Mouse (Mus musculus) embryo, embryonic 11.5 days (tissue): ENCODE measurements around the gene Sned1.
A peak's percentile ranks its signal among the peaks of the same experiment; 100 is the strongest.
"Not testable (repeated sequence)": the region's sequence is repeated elsewhere in the genome, so short reads cannot be mapped to it uniquely, and the experiment has no call there.

Source experiments
- DNase-seq: peaks from one replicate; pipeline ENCODE4 v3.0.0-alpha.2; 2012; ENCODE audit warnings: low read depth, low spot score

Sned1 gene

GRCm38 (mm10) chr1:93229221-93229620 lies 6.4 kb upstream of the Sned1 start:
- no peak for DNase-seq

- no peak for DNase-seq
These were observed 6.0 kb upstream of the Sned1 start for GRCm38 (mm10) chr1:93229626-93230025.

DNA sequence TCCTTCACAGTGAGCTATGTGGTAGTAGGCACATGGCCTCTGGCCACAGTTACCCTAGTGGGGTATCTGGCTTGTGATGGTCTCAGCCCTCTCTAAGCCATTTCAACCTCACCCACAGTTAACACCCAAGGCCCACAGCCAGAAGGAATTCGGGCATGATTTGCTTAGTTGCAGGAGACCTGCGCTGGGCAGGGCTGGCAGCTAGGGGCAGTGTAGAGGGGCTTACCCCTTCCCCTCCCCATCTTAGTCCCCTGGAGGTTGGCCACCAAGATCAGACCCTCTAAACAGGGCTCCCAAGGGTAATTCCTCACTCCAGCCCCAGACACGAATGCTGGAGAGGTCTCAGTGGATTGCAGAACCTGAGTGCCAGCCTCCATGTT lies 894 bp downstream of the Sned1 start:
- DNase-seq = no peak

GRCm38 (mm10) chr1:93237676-93238075 lies 2.0 kb downstream of the Sned1 start:
- DNase-seq = no peak

- DNase-seq = no peak
These were observed 2.6 kb downstream of the Sned1 start for GRCm38 (mm10) chr1:93238201-93238600.

GRCm38 (mm10) chr1:93245936-93246335 lies 10.3 kb downstream of the Sned1 start:
- no peak for DNase-seq

DNA sequence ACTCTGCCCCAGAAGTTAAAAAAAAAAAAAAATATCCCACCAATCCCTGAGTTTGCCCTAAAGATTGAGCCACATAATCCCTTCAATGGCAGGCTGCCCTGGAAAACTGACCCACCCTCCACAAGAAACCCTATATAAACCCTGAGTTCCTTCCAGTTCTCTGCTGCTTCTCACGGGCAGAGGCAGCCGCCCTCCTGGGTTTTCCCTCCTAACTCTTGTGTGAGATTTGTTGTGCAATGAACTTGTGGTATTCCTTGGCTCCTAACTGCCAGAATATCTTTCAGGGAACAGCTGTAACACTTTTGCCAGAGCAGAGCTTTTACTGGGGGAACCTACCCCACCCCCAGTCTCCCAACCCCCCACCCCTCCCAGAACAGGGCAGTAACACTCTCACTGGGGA lies 16.9 kb downstream of the Sned1 start:
- no peak for DNase-seq

- no peak for DNase-seq
These were observed 20.1 kb downstream of the Sned1 start for GRCm38 (mm10) chr1:93255761-93256160.

DNA sequence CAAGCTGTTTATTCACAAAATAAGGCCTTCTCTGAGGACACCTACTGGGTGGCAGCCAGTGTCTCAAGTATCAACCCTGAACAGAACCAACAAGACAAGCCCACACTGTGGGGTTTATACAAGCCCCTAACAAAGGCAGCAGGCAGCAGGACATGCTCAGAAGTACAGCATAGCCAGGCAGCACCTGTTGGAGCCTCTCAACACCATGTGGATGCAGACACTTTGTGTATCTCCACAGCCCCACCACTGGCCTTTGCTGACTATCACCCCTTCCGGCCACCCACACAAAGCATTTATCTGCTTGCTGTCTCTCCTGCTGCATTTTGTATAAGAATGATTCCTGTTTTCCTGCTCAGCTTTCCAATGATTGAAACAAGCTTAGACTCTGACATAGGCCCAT lies 21.9 kb downstream of the Sned1 start:
- DNase-seq = no peak

DNA sequence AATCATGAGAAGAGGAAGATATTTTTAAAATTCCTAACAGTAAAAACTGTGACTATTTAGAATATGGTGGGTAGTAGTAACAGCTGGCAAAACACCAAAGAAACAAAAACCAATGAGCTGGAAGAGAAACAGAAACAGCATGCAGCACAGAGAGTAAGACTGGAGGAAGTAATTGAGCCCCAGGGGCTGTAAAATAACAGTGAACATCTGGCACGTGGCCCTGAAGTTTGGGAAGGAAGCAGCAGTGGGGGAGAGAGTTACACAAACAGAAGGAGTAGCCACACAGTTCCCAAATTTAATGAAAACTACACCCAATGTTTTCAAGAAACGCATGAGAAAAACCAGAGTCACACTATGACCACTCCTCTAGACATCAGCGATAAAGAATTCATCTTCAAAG lies 31.6 kb downstream of the Sned1 start:
- DNase-seq = peak; percentile 27

GRCm38 (mm10) chr1:93268246-93268645 lies 32.6 kb downstream of the Sned1 start:
- no peak for DNase-seq

GRCm38 (mm10) chr1:93270516-93271240 lies 35.0 kb downstream of the Sned1 start:
- no peak for DNase-seq

GRCm38 (mm10) chr1:93271751-93272150 lies 36.1 kb downstream of the Sned1 start:
- no peak for DNase-seq

DNA sequence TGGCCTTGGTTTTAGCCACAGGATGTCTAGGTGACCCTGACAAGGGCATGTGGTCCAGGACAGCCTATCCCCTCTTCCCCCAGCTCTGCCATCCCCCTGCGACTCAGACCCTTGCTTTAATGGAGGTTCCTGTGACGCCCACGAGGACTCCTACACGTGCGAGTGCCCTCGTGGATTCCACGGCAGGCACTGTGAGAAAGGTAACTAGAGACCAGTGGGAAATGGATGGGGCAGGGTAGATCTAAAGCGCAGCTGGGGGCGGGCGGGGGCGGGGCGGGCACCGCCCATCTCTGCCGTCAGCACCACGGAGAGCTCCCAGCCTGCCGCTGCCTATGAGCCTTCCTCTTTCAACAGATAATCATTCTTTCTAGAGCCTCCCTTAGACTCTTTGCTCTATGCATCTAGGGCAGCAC lies 36.8 kb downstream of the Sned1 start:
- DNase-seq = peak; percentile 31

GRCm38 (mm10) chr1:93275561-93275960 lies 39.9 kb downstream of the Sned1 start:
- no peak for DNase-seq

DNA sequence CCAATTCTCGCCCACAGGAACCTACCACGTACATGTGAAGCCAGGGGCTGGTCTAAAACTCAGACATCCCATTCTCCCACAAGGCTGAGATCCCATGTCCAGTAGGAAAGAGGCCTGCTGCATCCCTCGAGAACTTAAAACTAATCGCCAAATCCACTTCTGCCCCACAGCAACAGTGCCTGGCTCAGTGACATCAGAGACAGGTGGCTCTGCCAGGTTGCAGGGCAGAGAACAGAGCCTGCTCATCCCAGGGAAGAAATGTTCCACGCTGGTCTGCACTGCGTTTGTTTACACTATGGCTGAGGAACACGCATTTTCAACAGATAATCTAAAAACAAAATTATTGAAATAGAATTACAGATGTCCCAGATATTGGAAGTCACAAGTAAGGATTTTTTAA lies 41.4 kb downstream of the Sned1 start:
- no peak for DNase-seq

GRCm38 (mm10) chr1:93289678-93290214 lies 54.1 kb downstream of the Sned1 start:
- no peak for DNase-seq

DNA sequence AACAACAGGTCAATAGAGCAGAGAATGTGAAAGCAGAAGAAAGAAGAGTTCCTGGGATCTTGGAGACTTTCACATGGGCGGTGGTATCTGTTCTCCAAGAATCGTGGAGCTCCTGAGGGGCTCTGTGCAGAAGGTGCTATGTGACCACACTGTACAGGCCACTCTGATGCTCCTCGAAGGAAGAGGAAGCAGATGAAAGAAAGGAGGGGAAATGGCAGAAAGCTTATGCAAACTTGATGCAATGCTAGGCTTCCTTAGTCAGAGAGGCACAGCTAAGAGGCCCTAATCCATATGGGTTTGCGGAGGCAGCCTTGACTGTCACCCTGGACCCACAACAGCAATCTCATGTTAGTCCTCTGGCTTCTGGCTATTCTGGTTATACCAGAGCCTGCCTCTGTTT lies 55.3 kb downstream of the Sned1 start:
- DNase-seq = no peak

GRCm38 (mm10) chr1:93291591-93291990 lies 56.0 kb downstream of the Sned1 start:
- DNase-seq = no peak

GRCm38 (mm10) chr1:93292006-93292405 lies 56.4 kb downstream of the Sned1 start:
- no peak for DNase-seq

DNA sequence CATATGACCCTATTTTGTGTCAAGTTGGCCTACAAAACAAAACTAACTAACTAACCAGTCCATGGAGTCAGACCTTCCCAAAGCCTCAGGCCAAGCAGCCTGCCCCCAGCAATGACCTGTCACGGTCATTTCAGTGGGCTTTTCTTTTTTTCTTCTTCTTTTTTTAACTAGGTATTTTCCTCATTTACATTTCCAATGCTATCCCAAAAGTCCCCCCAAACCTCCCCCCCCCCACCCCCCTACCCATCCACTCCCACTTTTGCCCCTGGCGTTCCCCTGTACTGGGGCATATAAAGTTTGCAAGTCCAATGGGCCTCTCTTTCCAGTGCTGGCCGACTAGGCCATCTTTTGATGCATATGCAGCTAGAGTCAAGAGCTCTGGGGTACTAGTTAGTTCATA lies 58.9 kb downstream of the Sned1 start:
- DNase-seq = not testable (repeated sequence)

DNA sequence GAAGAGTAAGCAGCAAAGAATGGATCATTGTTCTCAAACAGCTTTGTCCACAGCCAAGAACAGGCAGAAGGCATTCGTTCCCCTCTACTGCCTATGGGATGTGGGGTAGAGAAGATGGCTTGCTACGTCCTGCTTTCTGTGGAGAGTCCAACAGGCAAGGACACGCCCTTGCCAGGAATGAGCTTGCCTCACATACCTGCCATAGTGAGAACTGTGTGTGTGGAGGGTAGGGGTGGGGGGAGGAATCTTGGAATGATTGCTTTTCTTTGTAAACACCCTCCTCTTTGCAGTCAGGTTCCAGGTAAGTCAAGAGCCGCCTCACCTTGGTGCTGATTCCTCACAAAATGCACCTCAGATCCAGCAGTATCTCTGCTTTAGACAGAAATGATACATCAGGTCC lies 64.2 kb downstream of the Sned1 start:
- no peak for DNase-seq

DNA sequence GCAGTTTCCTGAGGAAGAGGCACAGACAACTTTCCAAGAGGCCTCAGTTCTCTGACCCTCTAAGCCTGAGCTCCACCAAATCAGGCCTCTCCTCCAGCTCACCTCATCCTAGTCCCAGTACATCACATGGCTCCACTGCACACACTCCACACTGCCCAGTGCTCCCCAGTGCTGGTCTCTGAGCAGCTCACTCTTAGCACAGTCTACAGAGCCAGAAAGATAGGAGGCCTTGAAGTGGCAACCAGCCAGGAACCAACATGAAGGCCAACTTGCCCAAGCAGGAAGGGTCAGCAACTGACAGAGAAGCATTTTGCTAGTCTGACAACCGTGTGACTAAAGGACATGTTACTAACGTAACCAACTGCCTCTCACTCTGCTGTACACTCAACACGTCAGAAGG lies 64.9 kb downstream of the Sned1 start:
- DNase-seq = no peak
